Mouse (Mus musculus): Measurements from ENCODE around the gene Fam107b. TPM values are rescaled to one million over a fixed set of nuclear protein-coding genes. Genes with fewer than 3 reads are reported as not detected.

Gene Fam107b
- 61.7 and 72.1 TPM in 2 replicates for polyA plus RNA-seq (2015; fragmentation: Nextera tagmentation; extraction: Ambion mirVana)

DNA sequence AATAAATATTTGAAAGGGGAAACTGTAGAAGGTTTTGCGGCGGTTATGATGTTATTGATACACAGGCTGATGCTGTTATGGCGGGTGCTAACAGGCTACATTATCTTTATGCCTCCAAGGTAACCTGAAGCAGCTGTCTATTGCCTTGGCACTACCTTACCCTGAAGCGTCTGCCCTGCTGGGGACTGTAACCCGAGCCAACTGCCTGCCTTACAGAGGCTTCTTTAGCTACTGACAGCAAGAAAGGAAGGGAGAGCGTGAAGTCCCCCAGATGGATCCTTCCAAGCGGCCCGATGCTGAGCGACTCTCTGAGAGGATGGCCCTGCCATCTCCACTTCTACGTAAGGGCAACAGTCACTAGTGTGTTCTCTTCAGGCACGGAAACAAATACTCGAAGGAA lies at the start of gene Fam107b:
Fam107b (plus strand) TSS at position 303 of the 400 bp plus-strand sequence.
- no peak within 1 kb of the TSS for H3K27ac ChIP-seq (ENCODE audit: low read length)
- H3K36me3 ChIP-seq (ENCODE audit: control insufficient read depth, insufficient read depth) = no peaks in the 10 kb centered on the region
- WGBS = 70% methylated on average over 12 of the region's 12 CpGs
- H3K4me3 ChIP-seq (replicated peaks; ENCODE audit: low read length) = no peak within 1 kb of the TSS
- no peaks in the 10 kb centered on the region for H3K27me3 ChIP-seq (replicated peaks; ENCODE audit: control insufficient read depth, insufficient read depth, low read length)
- H3K4me2 ChIP-seq (ENCODE audit: low read length) = no peak within 1 kb of the TSS
- no peak for ATAC-seq
- H3K9ac ChIP-seq (replicated peaks; ENCODE audit: low read depth, low read length) = no peak within 1 kb of the TSS
- no peaks in the 10 kb centered on the region for H3K9me3 ChIP-seq (ENCODE audit: control insufficient read depth, low read length)
- H3K4me1 ChIP-seq (replicated peaks; ENCODE audit: control insufficient read depth, insufficient read depth, low read length) = no peaks in the 10 kb centered on the region

DNA sequence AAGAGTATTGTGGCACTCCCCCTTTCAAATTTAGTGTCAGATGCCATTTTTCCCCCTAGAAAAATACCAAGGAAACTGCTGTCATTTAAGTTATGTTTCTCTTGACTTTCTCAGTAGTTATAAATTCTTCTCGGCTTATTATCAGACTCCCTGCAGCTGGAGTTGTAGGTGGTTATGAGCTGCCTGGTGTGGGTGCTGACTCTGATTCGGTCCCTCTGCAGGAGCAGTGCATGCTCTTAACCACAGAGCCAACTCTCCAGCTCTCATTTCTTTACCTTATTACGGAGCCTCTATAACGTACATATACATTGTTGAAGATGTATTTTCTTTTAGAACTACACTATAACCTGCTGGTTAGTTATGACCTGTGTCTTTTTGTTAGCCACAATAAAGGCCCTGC lies 47.7 kb upstream of the Fam107b start:
- Histone ChIP-seq H3K9ac (replicated peaks; ENCODE audit: low read depth, low read length) (no peak overlapping the region), H3K27me3 (replicated peaks; ENCODE audit: control insufficient read depth, insufficient read depth, low read length) (no peaks in the 10 kb centered on the region), H3K4me2 (ENCODE audit: low read length) (no peak overlapping the region), H3K4me1 (replicated peaks; ENCODE audit: control insufficient read depth, insufficient read depth, low read length) (no peaks in the 10 kb centered on the region), H3K4me3 (replicated peaks; ENCODE audit: low read length) (no peak overlapping the region), H3K36me3 (ENCODE audit: control insufficient read depth, insufficient read depth) (no peaks in the 10 kb centered on the region), H3K9me3 (ENCODE audit: control insufficient read depth, low read length) (no peaks in the 10 kb centered on the region), H3K27ac (ENCODE audit: low read length) (no peak overlapping the region)
- ATAC-seq = no peak
- 85% methylated on average over 4 of the region's 4 CpGs for WGBS

DNA sequence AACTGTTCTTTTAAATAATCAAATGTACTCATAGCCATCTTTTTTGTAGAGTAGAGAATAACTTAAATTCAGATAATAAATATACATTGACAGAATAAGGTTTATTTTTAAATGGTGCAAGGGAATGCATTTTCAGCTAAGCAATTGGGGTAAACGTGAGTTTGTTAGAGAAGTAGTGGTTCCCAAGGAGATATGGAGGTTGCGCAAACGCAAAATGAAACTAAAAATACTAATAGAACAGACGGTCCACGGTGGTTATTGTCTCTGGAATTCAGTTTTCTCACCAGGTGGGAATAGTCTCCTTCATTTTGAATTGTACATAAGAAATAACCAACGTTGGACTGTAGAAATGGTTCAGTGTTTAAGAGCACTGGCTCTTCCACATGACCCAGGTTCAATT lies 44.0 kb upstream of the Fam107b start:
- Histone ChIP-seq H3K9me3 (ENCODE audit: control insufficient read depth, low read length) (no peaks in the 10 kb centered on the region), H3K36me3 (ENCODE audit: control insufficient read depth, insufficient read depth) (no peaks in the 10 kb centered on the region), H3K27me3 (replicated peaks; ENCODE audit: control insufficient read depth, insufficient read depth, low read length) (no peaks in the 10 kb centered on the region), H3K4me1 (replicated peaks; ENCODE audit: control insufficient read depth, insufficient read depth, low read length) (no peaks in the 10 kb centered on the region), H3K27ac (ENCODE audit: low read length) (no peak overlapping the region), H3K9ac (replicated peaks; ENCODE audit: low read depth, low read length) (no peak overlapping the region), H3K4me2 (ENCODE audit: low read length) (no peak overlapping the region), H3K4me3 (replicated peaks; ENCODE audit: low read length) (no peak overlapping the region)
- no peak for ATAC-seq
- 83% methylated on average over 6 of the region's 6 CpGs for WGBS

DNA sequence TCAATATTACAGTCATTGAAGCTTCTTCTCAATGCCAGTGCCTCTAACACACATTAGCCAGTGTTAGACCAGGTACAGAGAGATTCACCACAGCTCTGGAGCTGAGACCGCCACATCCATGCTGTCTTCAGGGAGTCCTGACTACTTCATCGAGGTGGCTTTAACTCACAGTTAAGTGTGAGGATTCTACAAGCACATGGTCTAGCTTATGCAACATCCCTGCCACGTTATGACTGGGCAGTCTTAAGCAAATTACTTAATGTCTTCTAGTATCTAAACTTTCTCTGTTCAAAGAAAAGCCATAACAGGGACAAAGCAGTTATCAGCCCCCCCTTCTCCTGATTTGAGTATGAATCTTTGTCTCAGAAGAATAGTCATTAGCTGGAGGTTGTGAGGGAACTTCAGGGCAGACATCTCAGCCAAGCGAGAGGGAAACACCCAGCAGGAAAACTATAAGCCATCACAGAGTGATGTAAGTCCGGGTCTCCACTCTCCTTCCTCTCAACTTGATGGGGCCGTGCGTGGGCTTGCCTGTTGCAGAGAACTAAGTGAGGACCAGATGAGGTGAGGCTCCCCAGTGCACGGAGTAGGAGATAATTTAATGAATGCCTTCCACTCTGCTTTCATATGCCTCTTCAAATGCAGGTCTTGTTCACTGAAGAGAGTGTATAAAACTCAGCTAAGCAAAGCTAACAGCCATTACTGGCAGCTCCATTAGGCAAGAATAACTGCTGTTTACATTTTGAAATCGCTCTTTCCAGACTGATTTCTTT lies 28.8 kb upstream of the Fam107b start:
- Histone ChIP-seq H3K4me3 (replicated peaks; ENCODE audit: low read length) (no peak overlapping the region), H3K36me3 (ENCODE audit: control insufficient read depth, insufficient read depth) (no peaks in the 10 kb centered on the region), H3K9me3 (ENCODE audit: control insufficient read depth, low read length) (no peaks in the 10 kb centered on the region), H3K4me2 (ENCODE audit: low read length) (no peak overlapping the region), H3K27me3 (replicated peaks; ENCODE audit: control insufficient read depth, insufficient read depth, low read length) (no peaks in the 10 kb centered on the region), H3K9ac (replicated peaks; ENCODE audit: low read depth, low read length) (no peak overlapping the region), H3K4me1 (replicated peaks; ENCODE audit: control insufficient read depth, insufficient read depth, low read length) (no peaks in the 10 kb centered on the region), H3K27ac (ENCODE audit: low read length) (no peak overlapping the region)
- ATAC-seq = no peak
- WGBS = 74% methylated on average over 9 of the region's 9 CpGs

DNA sequence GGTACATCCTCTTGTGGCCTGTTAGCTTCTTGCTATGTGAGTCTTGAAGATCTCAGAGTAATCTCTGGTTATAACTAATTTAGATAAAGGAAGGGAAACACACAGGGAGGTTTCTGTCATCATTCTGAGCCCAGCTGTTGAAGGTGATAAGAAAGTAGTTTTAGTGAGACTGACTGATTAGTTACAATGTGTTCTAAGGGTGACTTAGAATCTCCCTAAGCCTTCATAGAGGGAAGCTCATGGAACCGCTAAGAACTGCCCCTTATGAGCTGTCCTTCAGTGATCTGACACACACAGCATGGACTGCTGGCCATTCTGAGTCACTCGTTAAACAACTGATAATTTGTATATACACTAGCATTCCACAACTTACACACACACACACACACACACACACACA lies 24.2 kb upstream of the Fam107b start:
- H3K4me2 ChIP-seq (ENCODE audit: low read length) = no peak overlapping the region
- no peaks in the 10 kb centered on the region for H3K36me3 ChIP-seq (ENCODE audit: control insufficient read depth, insufficient read depth)
- no peaks in the 10 kb centered on the region for H3K9me3 ChIP-seq (ENCODE audit: control insufficient read depth, low read length)
- no peaks in the 10 kb centered on the region for H3K4me1 ChIP-seq (replicated peaks; ENCODE audit: control insufficient read depth, insufficient read depth, low read length)
- WGBS = 71% methylated on average over 2 of the region's 2 CpGs
- no peak for ATAC-seq
- no peak overlapping the region for H3K9ac ChIP-seq (replicated peaks; ENCODE audit: low read depth, low read length)
- no peak overlapping the region for H3K4me3 ChIP-seq (replicated peaks; ENCODE audit: low read length)
- no peak overlapping the region for H3K27ac ChIP-seq (ENCODE audit: low read length)
- H3K27me3 ChIP-seq (replicated peaks; ENCODE audit: control insufficient read depth, insufficient read depth, low read length) = no peaks in the 10 kb centered on the region

DNA sequence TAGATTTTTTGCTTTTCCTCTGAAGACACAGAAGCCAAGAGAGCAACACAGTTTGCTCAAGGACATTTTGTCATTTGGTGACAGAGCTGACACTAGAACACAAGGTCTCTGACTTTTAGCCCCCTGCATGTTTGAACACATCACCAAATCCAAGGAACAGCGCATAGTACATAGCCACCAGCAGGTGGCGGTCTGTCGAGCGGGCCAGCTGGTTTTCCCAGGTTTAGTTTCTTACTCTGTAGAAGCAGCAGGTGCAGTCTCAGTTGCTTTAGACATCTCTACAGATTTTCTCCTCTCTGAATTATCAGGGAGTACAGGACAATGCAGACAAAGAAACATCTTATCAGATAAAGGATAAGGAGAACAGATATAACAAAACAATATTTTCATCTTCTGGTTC lies 23.7 kb upstream of the Fam107b start:
- Histone ChIP-seq H3K27me3 (replicated peaks; ENCODE audit: control insufficient read depth, insufficient read depth, low read length) (no peaks in the 10 kb centered on the region), H3K36me3 (ENCODE audit: control insufficient read depth, insufficient read depth) (no peaks in the 10 kb centered on the region), H3K4me3 (replicated peaks; ENCODE audit: low read length) (no peak overlapping the region), H3K4me2 (ENCODE audit: low read length) (no peak overlapping the region), H3K27ac (ENCODE audit: low read length) (no peak overlapping the region), H3K4me1 (replicated peaks; ENCODE audit: control insufficient read depth, insufficient read depth, low read length) (no peaks in the 10 kb centered on the region), H3K9me3 (ENCODE audit: control insufficient read depth, low read length) (no peaks in the 10 kb centered on the region), H3K9ac (replicated peaks; ENCODE audit: low read depth, low read length) (no peak overlapping the region)
- WGBS = 4% methylated on average over 4 of the region's 4 CpGs
- ATAC-seq = no peak; the same call in 1 of the 2 replicates

DNA sequence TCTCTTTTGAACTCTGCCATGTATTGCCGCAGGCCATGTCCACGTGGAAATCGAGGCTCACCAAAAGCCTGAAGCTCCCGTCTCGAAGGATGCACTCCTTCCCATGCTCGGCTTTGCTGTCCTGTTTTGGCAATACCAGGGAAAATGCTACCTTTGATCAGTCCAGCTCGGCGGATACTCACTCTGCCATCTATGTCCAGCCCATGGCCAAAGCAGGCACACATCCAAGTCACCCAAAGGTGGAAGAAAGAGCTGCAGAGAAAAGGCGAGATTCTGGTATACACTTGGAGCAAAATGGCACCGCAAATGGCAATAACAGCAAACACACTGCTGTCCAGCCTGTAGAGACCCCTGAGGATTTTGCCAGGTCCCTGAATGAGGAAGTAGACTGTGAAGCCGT lies 318 bp downstream of the Fam107b start:
- 90% methylated on average over 11 of the region's 11 CpGs for WGBS
- Histone ChIP-seq H3K36me3 (ENCODE audit: control insufficient read depth, insufficient read depth) (no peaks in the 10 kb centered on the region), H3K4me2 (ENCODE audit: low read length) (no peak overlapping the region), H3K9ac (replicated peaks; ENCODE audit: low read depth, low read length) (no peak overlapping the region), H3K4me1 (replicated peaks; ENCODE audit: control insufficient read depth, insufficient read depth, low read length) (no peaks in the 10 kb centered on the region), H3K9me3 (ENCODE audit: control insufficient read depth, low read length) (no peaks in the 10 kb centered on the region), H3K4me3 (replicated peaks; ENCODE audit: low read length) (no peak overlapping the region), H3K27ac (ENCODE audit: low read length) (no peak overlapping the region), H3K27me3 (replicated peaks; ENCODE audit: control insufficient read depth, insufficient read depth, low read length) (no peaks in the 10 kb centered on the region)
- ATAC-seq = no peak

DNA sequence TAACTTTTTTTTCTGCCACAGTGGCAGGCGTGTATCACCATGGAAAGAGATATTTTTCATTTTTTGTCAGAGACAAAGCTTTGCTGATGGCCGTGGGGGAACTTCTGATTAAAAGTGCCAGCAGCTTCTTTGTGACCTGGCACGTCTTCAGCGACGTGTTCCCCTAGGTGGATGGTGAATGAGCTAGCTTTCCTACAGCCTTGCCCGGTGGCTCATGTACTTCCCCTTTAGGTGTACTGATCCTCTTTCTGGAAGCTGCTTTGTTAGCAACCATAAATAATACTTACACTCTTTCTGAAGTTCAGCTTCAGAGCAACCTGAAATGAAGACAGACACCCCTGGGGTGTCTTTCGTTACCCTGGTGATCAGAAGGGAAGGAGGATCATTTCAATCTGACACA lies 3.6 kb downstream of the Fam107b start:
- H3K4me1 ChIP-seq (replicated peaks; ENCODE audit: control insufficient read depth, insufficient read depth, low read length) = no peaks in the 10 kb centered on the region
- no peak overlapping the region for H3K9ac ChIP-seq (replicated peaks; ENCODE audit: low read depth, low read length)
- H3K9me3 ChIP-seq (ENCODE audit: control insufficient read depth, low read length) = no peaks in the 10 kb centered on the region
- no peak for ATAC-seq
- no peaks in the 10 kb centered on the region for H3K36me3 ChIP-seq (ENCODE audit: control insufficient read depth, insufficient read depth)
- no peaks in the 10 kb centered on the region for H3K27me3 ChIP-seq (replicated peaks; ENCODE audit: control insufficient read depth, insufficient read depth, low read length)
- H3K27ac ChIP-seq (ENCODE audit: low read length) = no peak overlapping the region
- H3K4me3 ChIP-seq (replicated peaks; ENCODE audit: low read length) = no peak overlapping the region
- H3K4me2 ChIP-seq (ENCODE audit: low read length) = no peak overlapping the region
- 83% methylated on average over 7 of the region's 7 CpGs for WGBS

DNA sequence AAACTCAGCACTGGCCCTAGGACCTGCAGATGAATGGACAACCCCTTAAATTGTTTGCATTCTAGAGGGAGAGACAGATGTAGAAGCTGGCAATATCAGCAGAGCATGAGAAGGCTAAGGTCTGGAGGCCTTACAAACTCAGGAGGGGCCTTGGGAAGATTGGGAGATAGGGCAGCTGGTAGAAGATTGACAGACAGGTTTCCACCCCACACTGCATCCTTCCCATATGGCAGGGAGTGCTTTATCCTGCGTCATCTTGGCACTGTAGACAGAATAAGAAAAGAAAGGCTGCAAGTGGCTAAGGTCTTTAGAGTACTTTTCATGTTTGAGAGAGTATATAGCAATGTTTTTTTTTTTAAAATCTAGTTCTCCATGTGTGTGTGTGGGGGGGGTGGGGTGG lies 4.9 kb downstream of the Fam107b start:
- Histone ChIP-seq H3K4me1 (replicated peaks; ENCODE audit: control insufficient read depth, insufficient read depth, low read length) (no peaks in the 10 kb centered on the region), H3K27ac (ENCODE audit: low read length) (no peak overlapping the region), H3K4me3 (replicated peaks; ENCODE audit: low read length) (no peak overlapping the region), H3K36me3 (ENCODE audit: control insufficient read depth, insufficient read depth) (no peaks in the 10 kb centered on the region), H3K9me3 (ENCODE audit: control insufficient read depth, low read length) (no peaks in the 10 kb centered on the region), H3K4me2 (ENCODE audit: low read length) (no peak overlapping the region), H3K27me3 (replicated peaks; ENCODE audit: control insufficient read depth, insufficient read depth, low read length) (no peaks in the 10 kb centered on the region), H3K9ac (replicated peaks; ENCODE audit: low read depth, low read length) (no peak overlapping the region)
- ATAC-seq = no peak
- WGBS = 61% methylated on average over 1 of the region's 1 CpGs

DNA sequence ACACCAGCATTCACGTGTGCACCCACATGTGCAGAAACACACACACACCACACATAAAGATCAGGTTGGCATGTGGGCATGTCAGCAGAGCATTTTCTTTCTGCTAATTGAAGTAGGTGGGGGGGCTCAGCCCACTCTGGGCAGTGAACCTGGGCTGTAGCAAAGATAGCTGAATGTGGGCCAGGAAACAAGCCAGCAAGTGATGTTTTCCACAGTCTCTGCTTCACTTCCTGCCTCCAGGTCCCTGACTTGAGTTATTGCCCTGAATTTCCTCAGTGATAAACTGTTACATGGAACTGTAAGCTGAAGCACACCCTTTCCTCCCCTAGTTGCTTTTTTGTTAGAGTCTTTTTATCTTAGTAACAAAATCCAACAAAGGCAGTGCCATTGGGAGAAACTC lies 6.1 kb downstream of the Fam107b start:
- Histone ChIP-seq H3K4me2 (ENCODE audit: low read length) (no peak overlapping the region), H3K36me3 (ENCODE audit: control insufficient read depth, insufficient read depth) (no peaks in the 10 kb centered on the region), H3K27me3 (replicated peaks; ENCODE audit: control insufficient read depth, insufficient read depth, low read length) (no peaks in the 10 kb centered on the region), H3K4me3 (replicated peaks; ENCODE audit: low read length) (no peak overlapping the region), H3K4me1 (replicated peaks; ENCODE audit: control insufficient read depth, insufficient read depth, low read length) (no peaks in the 10 kb centered on the region), H3K27ac (ENCODE audit: low read length) (no peak overlapping the region), H3K9me3 (ENCODE audit: control insufficient read depth, low read length) (no peaks in the 10 kb centered on the region), H3K9ac (replicated peaks; ENCODE audit: low read depth, low read length) (no peak overlapping the region)
- no peak for ATAC-seq
- 81% methylated on average over 1 of the region's 1 CpGs for WGBS

All from forebrain, embryonic 16.5 days (tissue).